Mouse (Mus musculus) midbrain, postnatal 0 days (tissue): ENCODE data around the gene Ccm2l. TPM values are rescaled to one million over a fixed set of nuclear protein-coding genes. Genes with fewer than 3 reads are reported as not detected.

Experiments used
- ATAC-seq: fragments of 200-750 bp; cut with Nextera tagmentation; 2 replicates; pipeline ENCODE4 v1.8.0; 2017; ENCODE audit warnings: moderate number of reproducible peaks, mild to moderate bottlenecking, moderate TSS enrichment, moderate library complexity; ENCODE audit not compliant: low FRiP score
- DNase-seq: peaks from one replicate; pipeline ENCODE4 v3.0.0-alpha.2; 2015; ENCODE audit warnings: low spot score
- H3K27ac ChIP-seq: fragments of 300-500 bp; sonication (generic); 2 replicates; pipeline ENCODE4 v1.5.1; 2014; ENCODE audit warnings: low read depth, mild to moderate bottlenecking, low read length, mixed read lengths
- H3K27me3 ChIP-seq: fragments of 300-500 bp; sonication (generic); 2 replicates; pipeline ENCODE4 v1.6.1; 2014; ENCODE audit warnings: low read length, control low read depth, mixed read lengths; ENCODE audit not compliant: insufficient read depth
- H3K36me3 ChIP-seq: fragments of 300-500 bp; sonication (generic); 2 replicates; pipeline ENCODE4 v1.6.1; 2014; ENCODE audit warnings: low read length, control low read depth, mixed read lengths; ENCODE audit not compliant: insufficient read depth
- H3K4me1 ChIP-seq: fragments of 300-500 bp; sonication (generic); 2 replicates; pipeline ENCODE4 v1.6.1; 2014; ENCODE audit warnings: mild to moderate bottlenecking, control low read depth, antibody characterized with exemption, low read length, mixed read lengths; ENCODE audit not compliant: insufficient read depth
- H3K4me2 ChIP-seq: fragments of 300-500 bp; sonication (generic); 2 replicates; pipeline ENCODE4 v1.6.1; 2014; ENCODE audit warnings: low read depth, mild to moderate bottlenecking, low read length, mixed read lengths; ENCODE audit not compliant: poor library complexity, severe bottlenecking
- H3K4me3 ChIP-seq: fragments of 300-500 bp; sonication (generic); 2 replicates; pipeline ENCODE4 v1.5.1; 2014; ENCODE audit warnings: low read depth, mild to moderate bottlenecking, low read length, moderate library complexity
- H3K9ac ChIP-seq: fragments of 300-500 bp; sonication (generic); replicated peaks from 2 replicates; pipeline ENCODE4 v1.6.1; 2014; ENCODE audit warnings: mild to moderate bottlenecking, low read length, moderate library complexity, mixed read lengths; ENCODE audit not compliant: poor library complexity, severe bottlenecking
- H3K9me3 ChIP-seq: fragments of 300-500 bp; sonication (generic); 2 replicates; pipeline ENCODE4 v1.6.1; 2016; ENCODE audit warnings: low read length, control low read depth
- CTCF ChIP-seq: IDR thresholded peaks from 2 replicates; pipeline ENCODE4 v1.5.1; 2016; ENCODE audit warnings: antibody characterized with exemption, mild to moderate bottlenecking
- WGBS: fragments of 180-500 bp; shearing (Covaris S2); extraction: QIAGEN DNeasy Blood & Tissue Kit; methylation state at CpG from one replicate; pipeline ENCODE4 v1.1.7; 2014; 5-methylcytosine and 5-hydroxymethylcytosine counted together
- polyA plus RNA-seq: library from polyadenylated mRNA; unstranded; fragments of >200 nt; fragmentation: Nextera tagmentation; extraction: Ambion mirVana; gene quantifications from 2 replicates; pipeline ENCODE4 v1.2.1, GENCODE M21; 2015
- total RNA-seq: library from RNA; depleted of rRNA; stranded (reverse); fragments of >200 nt; gene quantifications from 2 replicates; pipeline ENCODE4 v1.2.3, GENCODE M21; 2014

Gene Ccm2l
- total and polyA plus RNA-seq, 2 experiments from 2014 or later = 1.1 to 4.5 TPM

- H3K27me3 ChIP-seq = peaks cover 13% of the 10 kb centered on the region
- ATAC-seq (0 out of 2 replicates have a peak, but pooled peaks have one; percentile 51), DNase-seq (peak; percentile 26)
- no peaks in the 10 kb centered on the region for H3K9me3 ChIP-seq
- peak within 1 kb of the TSS; percentile 88 for H3K4me2 ChIP-seq
- no peak within 1 kb of the TSS for H3K27ac ChIP-seq
- 3% methylated on average over 52 of the region's 52 CpGs for WGBS
- H3K36me3 ChIP-seq = no peaks in the 10 kb centered on the region
- H3K4me1 ChIP-seq = no peaks in the 10 kb centered on the region
- peak within 1 kb of the TSS; percentile 52 for H3K4me3 ChIP-seq
- TF ChIP-seq CTCF = no peak
- peak within 1 kb of the TSS; percentile 66 for H3K9ac ChIP-seq
Observed at GRCm38 (mm10) chr2:153108313-153109264, 42.8 kb downstream of the Ccm2l start, which contains the start of gene Hck. Gene Hck (plus strand): TSS chr2:153108468.

- ATAC-seq (no peak), DNase-seq (no peak)
- no peak overlapping the region for H3K4me3 ChIP-seq
- no peaks in the 10 kb centered on the region for H3K9me3 ChIP-seq
- no peaks in the 10 kb centered on the region for H3K36me3 ChIP-seq
- TF ChIP-seq CTCF = no peak
- 78% methylated on average over 7 of the region's 7 CpGs for WGBS
- H3K27me3 ChIP-seq = peaks cover 13% of the 10 kb centered on the region
- H3K27ac ChIP-seq = no peak overlapping the region
- H3K4me1 ChIP-seq = no peaks in the 10 kb centered on the region
- H3K4me2 ChIP-seq = no peak overlapping the region
- H3K9ac ChIP-seq = no peak overlapping the region
Observed at GRCm38 (mm10) chr2:153109596-153109995, 43.8 kb downstream of the Ccm2l start.

GRCm38 (mm10) chr2:153111298-153111697 is 45.5 kb downstream of the Ccm2l start:
- Histone ChIP-seq H3K9ac (no peak overlapping the region), H3K27me3 (peaks cover 13% of the 10 kb centered on the region), H3K4me2 (no peak overlapping the region), H3K9me3 (no peaks in the 10 kb centered on the region), H3K27ac (no peak overlapping the region), H3K36me3 (no peaks in the 10 kb centered on the region), H3K4me1 (no peaks in the 10 kb centered on the region), H3K4me3 (no peak overlapping the region)
- ATAC-seq (no peak), DNase-seq (no peak)
- no peak for TF ChIP-seq CTCF
- WGBS = 84% methylated on average over 7 of the region's 7 CpGs

- TF ChIP-seq CTCF = no peak
- H3K4me3 ChIP-seq = no peak overlapping the region
- 80% methylated on average over 4 of the region's 4 CpGs for WGBS
- H3K9ac ChIP-seq = no peak overlapping the region
- no peak for ATAC-seq
- no peak for DNase-seq
- no peaks in the 10 kb centered on the region for H3K4me1 ChIP-seq
- H3K4me2 ChIP-seq = no peak overlapping the region
- no peaks in the 10 kb centered on the region for H3K27me3 ChIP-seq
- H3K36me3 ChIP-seq = no peaks in the 10 kb centered on the region
- H3K27ac ChIP-seq = no peak overlapping the region
- no peaks in the 10 kb centered on the region for H3K9me3 ChIP-seq
Observed at GRCm38 (mm10) chr2:153115679-153116081, 49.9 kb downstream of the Ccm2l start.

GRCm38 (mm10) chr2:153117051-153117486 is 51.3 kb downstream of the Ccm2l start:
- no peak overlapping the region for H3K4me2 ChIP-seq
- H3K9me3 ChIP-seq = no peaks in the 10 kb centered on the region
- no peak overlapping the region for H3K27ac ChIP-seq
- 77% methylated on average over 7 of the region's 7 CpGs for WGBS
- no peak overlapping the region for H3K4me3 ChIP-seq
- no peak for ATAC-seq
- H3K9ac ChIP-seq = no peak overlapping the region
- DNase-seq = peak; percentile 21
- no peaks in the 10 kb centered on the region for H3K4me1 ChIP-seq
- TF ChIP-seq CTCF = no peak
- H3K27me3 ChIP-seq = no peaks in the 10 kb centered on the region
- no peaks in the 10 kb centered on the region for H3K36me3 ChIP-seq

GRCm38 (mm10) chr2:153119488-153119887 is 53.7 kb downstream of the Ccm2l start:
- Histone ChIP-seq H3K4me2 (no peak overlapping the region), H3K9me3 (no peaks in the 10 kb centered on the region), H3K4me3 (no peak overlapping the region), H3K36me3 (no peaks in the 10 kb centered on the region), H3K4me1 (no peaks in the 10 kb centered on the region), H3K9ac (no peak overlapping the region), H3K27me3 (no peaks in the 10 kb centered on the region), H3K27ac (no peak overlapping the region)
- no peak for ATAC-seq
- WGBS = 91% methylated on average over 6 of the region's 6 CpGs
- no peak for TF ChIP-seq CTCF
- DNase-seq = no peak
